Mouse (Mus musculus) brain, embryonic 14.5 days (tissue): ENCODE data around the gene Gal3st3.

Experiments
- CTCF ChIP-seq: fragments of 200-500 bp; IDR thresholded peaks from 2 replicates; pipeline ENCODE4 v1.5.1; 2012; ENCODE audit warnings: inconsistent platforms, mild to moderate bottlenecking, moderate library complexity, borderline replicate concordance; ENCODE audit not compliant: insufficient read depth, insufficient read length; ENCODE audit errors: extremely low read depth
- POLR2A ChIP-seq: fragments of 200-500 bp; IDR thresholded peaks from 2 replicates; pipeline ENCODE4 v1.6.1; 2012; ENCODE audit warnings: mild to moderate bottlenecking, inconsistent platforms, borderline replicate concordance; ENCODE audit not compliant: poor library complexity, insufficient read depth, insufficient read length, severe bottlenecking; ENCODE audit errors: extremely low read depth

DNA sequence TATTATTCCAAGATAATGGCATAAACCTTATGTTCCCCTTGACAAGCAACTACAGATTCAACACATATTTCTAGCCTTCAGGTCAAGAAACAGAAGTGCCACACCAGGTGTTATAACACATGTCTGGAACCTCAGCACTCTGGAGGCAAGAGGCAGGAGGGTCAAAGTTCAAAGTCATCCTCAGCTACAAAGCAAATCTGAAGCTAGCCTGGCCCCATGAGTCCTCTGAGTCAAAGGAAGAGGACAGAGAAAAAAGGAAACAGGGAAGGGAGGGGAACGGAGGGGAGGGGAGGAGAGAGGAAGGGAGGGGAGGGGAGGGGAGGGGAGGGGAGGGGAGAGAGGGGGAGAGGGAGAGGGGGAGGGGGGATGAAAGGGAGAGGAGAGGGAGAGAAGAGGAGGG lies 57.9 kb downstream of the Gal3st3 start:
- TF ChIP-seq CTCF, result no peak
- no peak for TF ChIP-seq POLR2A
